Mouse (Mus musculus) bone marrow, adult 2 months (tissue): ENCODE data around the gene Lnp1.

Source experiments
- CTCF ChIP-seq: fragments of 200-500 bp; IDR thresholded peaks from 2 replicates; pipeline ENCODE4 v1.5.1; 2011; ENCODE audit warnings: low read length, control low read depth; ENCODE audit not compliant: control insufficient read depth, insufficient read depth
- POLR2A ChIP-seq: fragments of 200-500 bp; IDR thresholded peaks from 2 replicates; pipeline ENCODE4 v1.6.1; 2011; ENCODE audit warnings: low read depth, mild to moderate bottlenecking, control low read depth, low read length, borderline replicate concordance; ENCODE audit not compliant: control insufficient read depth

- TF ChIP-seq CTCF, result no peak
- TF ChIP-seq POLR2A, result no peak
These were observed 21.2 kb upstream of the Lnp1 start for GRCm38 (mm10) chr16:56949085-56949484.
